8 mouse cellular contexts compared by ENCODE assay signal in the genomic region with DNA sequence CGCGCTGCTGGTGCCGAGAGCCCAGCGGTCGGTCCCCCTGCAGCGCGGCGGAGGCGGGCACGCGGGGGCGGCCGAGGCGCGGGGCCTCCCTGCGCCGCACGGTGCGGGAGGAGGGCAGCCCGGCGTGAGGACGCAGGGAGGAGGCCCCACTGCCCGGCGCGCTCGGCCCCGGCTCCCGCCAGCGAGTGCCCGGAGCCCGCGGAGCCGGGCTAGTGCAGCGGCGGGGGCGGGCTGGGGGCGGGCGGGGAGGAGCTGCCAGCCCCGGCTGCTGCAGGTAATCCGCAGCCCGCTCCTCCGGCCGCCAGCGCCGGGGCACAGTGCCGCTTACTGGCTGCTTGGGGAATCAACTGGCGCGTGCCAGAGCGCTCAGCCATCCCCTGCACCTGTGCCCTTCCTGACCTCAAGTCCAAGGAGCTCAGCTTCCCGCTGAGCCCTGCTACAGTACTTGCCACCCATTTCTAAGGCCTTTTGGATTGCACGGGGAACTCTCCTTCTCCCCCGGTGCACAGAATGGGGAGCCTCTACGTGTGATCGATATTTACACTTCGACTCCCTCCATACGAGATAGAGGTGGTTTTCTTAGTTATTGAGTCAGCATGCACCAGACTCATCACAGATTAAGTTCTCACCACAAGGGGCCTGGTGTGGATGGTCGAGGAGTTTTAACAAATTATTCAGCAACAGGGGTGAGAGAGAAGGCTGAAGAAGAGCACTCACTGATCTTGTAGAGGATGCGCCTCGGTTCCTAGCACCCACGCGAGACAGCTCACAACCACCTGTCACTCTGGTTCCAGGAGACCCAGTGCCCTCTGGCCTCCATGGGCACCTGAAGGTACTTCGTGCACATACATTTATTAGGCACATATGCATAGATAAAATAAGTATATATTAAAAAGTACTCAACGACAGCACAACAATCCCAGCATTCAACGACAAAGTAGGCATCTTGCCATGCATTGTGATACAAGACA. TPM values are rescaled to one million over a fixed set of nuclear protein-coding genes. Genes with fewer than 3 reads are reported as not detected.
DNase-seq lines count a peak whose midpoint lies in the region; ATAC-seq and TF ChIP-seq lines count a peak whose summit lies in the region.

TSS of gene Ryr2 (minus strand) at position 284 of the 971 bp plus-strand sequence.

- H3K4me1 ChIP-seq in ES-E14 (ENCODE audit: control insufficient read depth in 2 of 2, insufficient read depth in 2 of 2, low read length in 2 of 2, poor library complexity in 1 of 2) = peaks cover 0 to 9% of the 10 kb centered on the region in 2 experiments; a peak in 1 of 4 replicates
- no peaks in the 10 kb centered on the region for H3K4me1 ChIP-seq in forebrain, embryonic 14.5 days (ENCODE audit: control insufficient read depth, insufficient read depth, low read length)
- H3K4me1 ChIP-seq in liver, embryonic 15.5 days (replicated peaks) = peaks cover 5% of the 10 kb centered on the region; the same call in 1 of the 2 replicates
- peaks cover 19% of the 10 kb centered on the region for H3K4me1 ChIP-seq in neural tube, embryonic 15.5 days

- intact Hi-C loops in heart, postnatal 36 days (cut with DNase I) = loop anchor here (2.0 to 10.0 kb wide), 2 partner anchors 242 to 344 kb away; no protein-coding TSS in a partner anchor

- H3K36me3 ChIP-seq in ES-E14 (ENCODE audit: control insufficient read depth, insufficient read depth, low read length, poor library complexity, severe bottlenecking) = no peaks in the 10 kb centered on the region
- no peaks in the 10 kb centered on the region for H3K36me3 ChIP-seq in forebrain, embryonic 14.5 days (ENCODE audit: control insufficient read depth, insufficient read depth, low read length)
- no peaks in the 10 kb centered on the region for H3K36me3 ChIP-seq in liver, embryonic 15.5 days (replicated peaks)
- H3K36me3 ChIP-seq in neural tube, embryonic 15.5 days = no peaks in the 10 kb centered on the region

- H3K9me3 ChIP-seq in ES-E14 (ENCODE audit: control insufficient read depth, insufficient read depth, low read depth, low read length) = no peaks in the 10 kb centered on the region
- H3K9me3 ChIP-seq in forebrain, embryonic 14.5 days (replicated peaks; ENCODE audit: control insufficient read depth, low read length) = no peaks in the 10 kb centered on the region
- no peaks in the 10 kb centered on the region for H3K9me3 ChIP-seq in liver, embryonic 15.5 days (replicated peaks)
- H3K9me3 ChIP-seq in neural tube, embryonic 15.5 days (replicated peaks) = no peaks in the 10 kb centered on the region

- ATAC-seq in forebrain, embryonic 14.5 days = peak; percentile 89
- ATAC-seq in liver, embryonic 15.5 days (ENCODE audit: insufficient read depth) = peak; percentile 34
- peak; percentile 88 for ATAC-seq in neural tube, embryonic 15.5 days (ENCODE audit: low FRiP score)

- H3K27ac ChIP-seq in ES-E14 (ENCODE audit: insufficient read depth, low read depth, low read length, poor library complexity, severe bottlenecking) = no peak within 1 kb of the TSS
- H3K27ac ChIP-seq in forebrain, embryonic 14.5 days (ENCODE audit: low read depth, low read length) = peak within 1 kb of the TSS; percentile 52; the same call in 1 of the 2 replicates
- no peak within 1 kb of the TSS for H3K27ac ChIP-seq in liver, embryonic 15.5 days (replicated peaks)
- peak within 1 kb of the TSS; percentile 91 for H3K27ac ChIP-seq in neural tube, embryonic 15.5 days (replicated peaks)

- H3K4me2 ChIP-seq in forebrain, embryonic 14.5 days (ENCODE audit: low read length) = peak within 1 kb of the TSS; percentile 96
- peak within 1 kb of the TSS; percentile 68 for H3K4me2 ChIP-seq in liver, embryonic 15.5 days
- H3K4me2 ChIP-seq in neural tube, embryonic 15.5 days = peak within 1 kb of the TSS; percentile 67

- in situ Hi-C loops in ES-E14 (cut with MboI; ENCODE audit: low sequenced_read_pairs in 2 of 2, unreplicated experiment in 2 of 2) = no loop called here

- peak; percentile 75 for DNase-seq in ES-E14 (ENCODE audit: low read depth, low spot score)
- peak; percentile 88 for DNase-seq in cerebellum, adult 11 months
- DNase-seq in forebrain, embryonic 14.5 days (ENCODE audit: low spot score) = peak; percentile 79
- DNase-seq in heart, postnatal 36 days = peak; percentile 57 to 58
- peak; percentile 76 to 86 for DNase-seq in kidney, postnatal 4 days
- DNase-seq in thymus, postnatal 0 days (ENCODE audit: low spot score) = peak; percentile 71

- peak within 1 kb of the TSS; percentile 87 to 91 for H3K4me3 ChIP-seq in ES-E14 (ENCODE audit: insufficient read depth in 1 of 2, low read depth in 1 of 2, low read length in 2 of 2, poor library complexity in 1 of 2, severe bottlenecking in 1 of 2)
- H3K4me3 ChIP-seq in forebrain, embryonic 14.5 days (ENCODE audit: low read depth, low read length) = peak within 1 kb of the TSS; percentile 67
- H3K4me3 ChIP-seq in liver, embryonic 15.5 days (replicated peaks) = peak within 1 kb of the TSS; percentile 45
- peak within 1 kb of the TSS; percentile 75 for H3K4me3 ChIP-seq in neural tube, embryonic 15.5 days (replicated peaks)

- peaks cover 17% of the 10 kb centered on the region for H3K27me3 ChIP-seq in forebrain, embryonic 14.5 days (replicated peaks; ENCODE audit: control insufficient read depth, insufficient read depth, low read length)
- peaks cover 72% of the 10 kb centered on the region for H3K27me3 ChIP-seq in liver, embryonic 15.5 days
- 0 out of 2 replicates have a peak, but pooled peaks cover 2% of the 10 kb centered on the region for H3K27me3 ChIP-seq in neural tube, embryonic 15.5 days (replicated peaks)

- 10% methylated on average over 47 of the region's 64 CpGs for WGBS in forebrain, embryonic 14.5 days
- 8% methylated on average over 59 of the region's 64 CpGs for WGBS in liver, embryonic 15.5 days (ENCODE audit: insufficient replicate concordance)
- 7% methylated on average over 57 of the region's 64 CpGs for WGBS in neural tube, embryonic 15.5 days

- H3K9ac ChIP-seq in ES-E14 (ENCODE audit: insufficient read depth, low read depth, low read length, poor library complexity, severe bottlenecking) = peak within 1 kb of the TSS; percentile 79
- peak within 1 kb of the TSS; percentile 74 for H3K9ac ChIP-seq in forebrain, embryonic 14.5 days (ENCODE audit: low read length)
- H3K9ac ChIP-seq in liver, embryonic 15.5 days = no peak within 1 kb of the TSS
- H3K9ac ChIP-seq in neural tube, embryonic 15.5 days (replicated peaks) = peak within 1 kb of the TSS; percentile 88

TF ChIP-seq in ES-E14, 5 proteins besides CTCF, POLR2A, EP300 and RAD21:
- TF ChIP-seq HCFC1 (IDR thresholded peaks at IDR 0.05; ENCODE audit: borderline replicate concordance, insufficient read depth, low read length) (0 out of 2 replicates have a peak, but pooled peaks have one; percentile 38), ZC3H11A (IDR thresholded peaks at IDR 0.05; ENCODE audit: borderline replicate concordance, low read depth, low read length) (peak; percentile 37; the same call in 1 of the 2 replicates), ZNF384 (IDR thresholded peaks at IDR 0.05; ENCODE audit: low read depth, low read length) (no peak), MAFK (IDR thresholded peaks at IDR 0.05; ENCODE audit: insufficient read depth, low read depth, low read length) (no peak), CHD2 (IDR thresholded peaks at IDR 0.05; ENCODE audit: low read depth, low read length) (no peak)

RNA-seq across cellular contexts. Expression of gene Ryr2, which starts in this region (rescaled TPM):
- total RNA-seq in ES-E14 (2012; rRNA removed) = 7.0 and 8.1 TPM in 2 replicates
- 0.76 and 2.1 TPM in 2 replicates for polyA plus RNA-seq in forebrain, embryonic 14.5 days (2014; fragmentation: Nextera tagmentation; extraction: Ambion mirVana)
- 1,000 to 10,000 TPM in 1 of 2 experiments, 100 to 1,000 TPM in 1; 988 to 1,013 TPM for total RNA-seq in heart, postnatal 36 days (2021)
- 0.21 and 0.32 TPM in 2 replicates for polyA plus RNA-seq in liver, embryonic 15.5 days (2015; fragmentation: Nextera tagmentation; extraction: Ambion mirVana)
- polyA plus RNA-seq in neural tube, embryonic 15.5 days (2015; fragmentation: Nextera tagmentation; extraction: Ambion mirVana) = 4.6 and 7.1 TPM in 2 replicates
- 0.21 and 0.68 TPM in 2 replicates for polyA plus RNA-seq in thymus, postnatal 0 days (2015; fragmentation: Nextera tagmentation; extraction: Ambion mirVana)

Comparison
In these comparisons a context has a peak if more than half of its experiments do, and no peak if none do; other contexts are left out.
1. RNA of gene Ryr2 (total RNA-seq): 988 to 1,013 TPM in heart, postnatal 36 days; 7.0 to 8.1 TPM in ES-E14; every median in the first group is over 100 times any median in the second.
2. Peak in ATAC-seq, H3K4me3 ChIP-seq and H3K4me2 ChIP-seq in liver, embryonic 15.5 days; RNA of the gene not detected or under 1 TPM.
3. Peak in DNase-seq in thymus, postnatal 0 days; RNA of the gene not detected or under 1 TPM.
4. H3K27ac ChIP-seq: peak in forebrain, embryonic 14.5 days (single experiment) and neural tube, embryonic 15.5 days (single experiment); none in ES-E14 (single experiment) and liver, embryonic 15.5 days (single experiment).
5. ATAC-seq: peak in every context shown above with its lines; median percentile 89 in forebrain, embryonic 14.5 days; 88 in neural tube, embryonic 15.5 days; 34 in liver, embryonic 15.5 days.
6. Peak in every context shown above with its lines, with median percentiles within 50 percentile points of each other: DNase-seq, H3K4me3 ChIP-seq and H3K4me2 ChIP-seq.